Mouse (Mus musculus) embryonic facial prominence, embryonic 10.5 days (tissue): ENCODE measurements at regions not wholly inside any gene's neighbourhood (a gene's known extent, or its start where the extent isn't known, plus 50 kb on each side); places are given as distances from the start of the nearest gene placed in this dataset.
A peak's percentile ranks its signal among the peaks of the same experiment; 100 is the strongest.

ENCODE experiments used
- DNase-seq: peaks from one replicate; pipeline ENCODE4 v3.0.0-alpha.2; 2017; ENCODE audit warnings: low spot score
- H3K27ac ChIP-seq: fragments of 300-500 bp; sonication (generic); replicated peaks from 2 replicates; pipeline ENCODE4 v1.5.1; 2016; ENCODE audit warnings: mild to moderate bottlenecking
- H3K27me3 ChIP-seq: fragments of 300-500 bp; sonication (generic); replicated peaks from 2 replicates; pipeline ENCODE4 v1.6.1; 2016; ENCODE audit warnings: low read depth, mild to moderate bottlenecking; ENCODE audit not compliant: poor library complexity, severe bottlenecking
- H3K36me3 ChIP-seq: fragments of 300-500 bp; sonication (generic); replicated peaks from 2 replicates; pipeline ENCODE4 v1.6.1; 2016; ENCODE audit warnings: mild to moderate bottlenecking, moderate library complexity
- H3K4me1 ChIP-seq: fragments of 300-500 bp; sonication (generic); 2 replicates; pipeline ENCODE4 v1.6.1; 2016
- H3K4me3 ChIP-seq: fragments of 300-500 bp; sonication (generic); 2 replicates; pipeline ENCODE4 v1.5.1; 2016; ENCODE audit warnings: mild to moderate bottlenecking, moderate library complexity
- H3K9me3 ChIP-seq: fragments of 300-500 bp; sonication (generic); 2 replicates; pipeline ENCODE4 v1.6.1; 2016; ENCODE audit warnings: mild to moderate bottlenecking
- WGBS: fragments of 180-500 bp; shearing (Covaris S2); methylation state at CpG from one replicate; pipeline ENCODE4 v1.1.7; 2016; 5-methylcytosine and 5-hydroxymethylcytosine counted together

- H3K9me3 ChIP-seq, result no peaks in the 10 kb centered on the region
- no peak overlapping the region for H3K27ac ChIP-seq
- H3K27me3 ChIP-seq, result peaks cover 20% of the 10 kb centered on the region
- 58% methylated on average over 3 of the region's 3 CpGs for WGBS
- no peak overlapping the region for H3K4me3 ChIP-seq
- no peak for DNase-seq
- H3K36me3 ChIP-seq, result no peaks in the 10 kb centered on the region
- H3K4me1 ChIP-seq, result peaks cover 15% of the 10 kb centered on the region
These were observed 187.3 kb downstream of the Tmem132e start for GRCm38 (mm10) chr11:82576019-82576418.

- no peak for DNase-seq
- no peak overlapping the region for H3K27ac ChIP-seq
- H3K4me1 ChIP-seq, result peaks cover 37% of the 10 kb centered on the region
- WGBS, result 79% methylated on average over 4 of the region's 4 CpGs
- H3K27me3 ChIP-seq, result peaks cover 27% of the 10 kb centered on the region
- H3K36me3 ChIP-seq, result no peaks in the 10 kb centered on the region
- H3K4me3 ChIP-seq, result no peak overlapping the region
- no peaks in the 10 kb centered on the region for H3K9me3 ChIP-seq
These were observed 184.4 kb downstream of the Tmem132e start for GRCm38 (mm10) chr11:82573126-82573525.

- 10% methylated on average over 5 of the region's 5 CpGs for WGBS
- Histone ChIP-seq H3K4me1 (peaks cover 38% of the 10 kb centered on the region), H3K36me3 (no peaks in the 10 kb centered on the region), H3K4me3 (no peak overlapping the region), H3K9me3 (no peaks in the 10 kb centered on the region), H3K27ac (no peak overlapping the region), H3K27me3 (peaks cover 43% of the 10 kb centered on the region)
- peak; percentile 10 for DNase-seq
These were observed 182.8 kb downstream of the Tmem132e start for GRCm38 (mm10) chr11:82571525-82571924.

- Histone ChIP-seq H3K9me3 (no peaks in the 10 kb centered on the region), H3K36me3 (no peaks in the 10 kb centered on the region), H3K4me1 (peaks cover 38% of the 10 kb centered on the region), H3K27me3 (peaks cover 60% of the 10 kb centered on the region), H3K27ac (no peak overlapping the region), H3K4me3 (no peak overlapping the region)
- DNase-seq, result no peak
These were observed 181.1 kb downstream of the Tmem132e start for GRCm38 (mm10) chr11:82569819-82570218.

- 46% methylated on average over 2 of the region's 2 CpGs for WGBS
- Histone ChIP-seq H3K27me3 (peaks cover 65% of the 10 kb centered on the region), H3K9me3 (no peaks in the 10 kb centered on the region), H3K4me1 (peaks cover 44% of the 10 kb centered on the region), H3K27ac (no peak overlapping the region), H3K36me3 (no peaks in the 10 kb centered on the region), H3K4me3 (no peak overlapping the region)
- DNase-seq, result no peak
These were observed 179.5 kb downstream of the Tmem132e start for GRCm38 (mm10) chr11:82568219-82568676.

- Histone ChIP-seq H3K27me3 (peaks cover 54% of the 10 kb centered on the region), H3K4me1 (peaks cover 40% of the 10 kb centered on the region), H3K9me3 (no peaks in the 10 kb centered on the region), H3K4me3 (no peak overlapping the region), H3K36me3 (no peaks in the 10 kb centered on the region), H3K27ac (no peak overlapping the region)
- no peak for DNase-seq
- 78% methylated on average over 9 of the region's 9 CpGs for WGBS
These were observed 178.4 kb downstream of the Tmem132e start for GRCm38 (mm10) chr11:82567014-82567685.

GRCm38 (mm10) chr11:82566092-82566491 is 177.4 kb downstream of the Tmem132e start:
- H3K36me3 ChIP-seq, result no peaks in the 10 kb centered on the region
- H3K27me3 ChIP-seq, result peaks cover 54% of the 10 kb centered on the region
- H3K9me3 ChIP-seq, result no peaks in the 10 kb centered on the region
- no peak overlapping the region for H3K27ac ChIP-seq
- DNase-seq, result no peak
- 76% methylated on average over 4 of the region's 4 CpGs for WGBS
- no peak overlapping the region for H3K4me3 ChIP-seq
- peaks cover 32% of the 10 kb centered on the region for H3K4me1 ChIP-seq

GRCm38 (mm10) chr11:82564181-82564580 is 175.5 kb downstream of the Tmem132e start:
- no peaks in the 10 kb centered on the region for H3K36me3 ChIP-seq
- no peak overlapping the region for H3K27ac ChIP-seq
- H3K27me3 ChIP-seq, result peaks cover 45% of the 10 kb centered on the region
- no peaks in the 10 kb centered on the region for H3K9me3 ChIP-seq
- no peak for DNase-seq
- peaks cover 16% of the 10 kb centered on the region for H3K4me1 ChIP-seq
- WGBS, result 79% methylated on average over 10 of the region's 10 CpGs
- H3K4me3 ChIP-seq, result no peak overlapping the region

GRCm38 (mm10) chr11:82542028-82542427 is 153.3 kb downstream of the Tmem132e start:
- Histone ChIP-seq H3K36me3 (no peaks in the 10 kb centered on the region), H3K27me3 (no peaks in the 10 kb centered on the region), H3K9me3 (peaks cover 2% of the 10 kb centered on the region; the same call in 1 of the 2 replicates), H3K27ac (no peak overlapping the region), H3K4me1 (peaks cover 26% of the 10 kb centered on the region), H3K4me3 (no peak overlapping the region)
- DNase-seq, result no peak
- WGBS, result 95% methylated on average over 3 of the region's 3 CpGs

- no peaks in the 10 kb centered on the region for H3K27me3 ChIP-seq
- H3K9me3 ChIP-seq, result peaks cover 2% of the 10 kb centered on the region; the same call in 1 of the 2 replicates
- H3K4me3 ChIP-seq, result no peak overlapping the region
- peaks cover 27% of the 10 kb centered on the region for H3K4me1 ChIP-seq
- no peaks in the 10 kb centered on the region for H3K36me3 ChIP-seq
- H3K27ac ChIP-seq, result no peak overlapping the region
- WGBS, result 85% methylated on average over 7 of the region's 7 CpGs
- no peak for DNase-seq
These were observed 152.7 kb downstream of the Tmem132e start for GRCm38 (mm10) chr11:82541376-82541775.

- H3K27me3 ChIP-seq, result no peaks in the 10 kb centered on the region
- H3K4me3 ChIP-seq, result no peak overlapping the region
- DNase-seq, result peak; percentile 66
- peak overlapping the region; percentile 65 for H3K27ac ChIP-seq
- H3K36me3 ChIP-seq, result no peaks in the 10 kb centered on the region
- peaks cover 27% of the 10 kb centered on the region for H3K4me1 ChIP-seq
- WGBS, result 55% methylated on average over 3 of the region's 3 CpGs
- peaks cover 2% of the 10 kb centered on the region; the same call in 1 of the 2 replicates for H3K9me3 ChIP-seq
These were observed 149.2 kb downstream of the Tmem132e start for GRCm38 (mm10) chr11:82537931-82538330.

GRCm38 (mm10) chr11:82523200-82523802 is 134.6 kb downstream of the Tmem132e start:
- no peaks in the 10 kb centered on the region for H3K9me3 ChIP-seq
- H3K4me3 ChIP-seq, result no peak overlapping the region
- no peak overlapping the region for H3K27ac ChIP-seq
- H3K36me3 ChIP-seq, result no peaks in the 10 kb centered on the region
- peaks cover 15% of the 10 kb centered on the region for H3K27me3 ChIP-seq
- 36% methylated on average over 4 of the region's 4 CpGs for WGBS
- peaks cover 10% of the 10 kb centered on the region; the same call in 1 of the 2 replicates for H3K4me1 ChIP-seq
- DNase-seq, result no peak

GRCm38 (mm10) chr11:82521383-82521782 is 132.7 kb downstream of the Tmem132e start:
- Histone ChIP-seq H3K27me3 (peaks cover 15% of the 10 kb centered on the region), H3K9me3 (no peaks in the 10 kb centered on the region)

More at GRCm38 (mm10) chr11:82521383-82521782, 132.7 kb downstream of the Tmem132e start:
- Histone ChIP-seq H3K27ac (no peak overlapping the region), H3K4me1 (peaks cover 13% of the 10 kb centered on the region; the same call in 1 of the 2 replicates), H3K36me3 (no peaks in the 10 kb centered on the region), H3K4me3 (no peak overlapping the region)
- 61% methylated on average over 9 of the region's 9 CpGs for WGBS
- no peak for DNase-seq
